Mouse (Mus musculus) kidney, adult 2 months (tissue): Measurements from ENCODE around the gene Zbed3.

Experiments used
- CTCF ChIP-seq: fragments of 200-500 bp; conservative IDR thresholded peaks from 2 replicates; pipeline ENCODE4 v1.5.1; 2011; ENCODE audit warnings: low read depth, mild to moderate bottlenecking, control low read depth, low read length, moderate library complexity, mixed read lengths; ENCODE audit not compliant: insufficient read depth, insufficient read length
- POLR2A ChIP-seq: fragments of 200-500 bp; IDR thresholded peaks from one replicate; pipeline ENCODE4 v1.6.1; 2011; ENCODE audit warnings: low read depth, low read length, control low read depth

- TF ChIP-seq POLR2A = no peak
- TF ChIP-seq CTCF = no peak
Observed at GRCm38 (mm10) chr13:95288027-95288426, 35.4 kb upstream of the Zbed3 start.
